Mouse (Mus musculus) embryonic facial prominence, embryonic 13.5 days (tissue): Measurements from ENCODE around the gene Olfr1417. TPM values are rescaled to one million over a fixed set of nuclear protein-coding genes. Genes with fewer than 3 reads are reported as not detected.

Source experiments
- ATAC-seq: fragments of 200-750 bp; cut with Nextera tagmentation; 2 replicates; pipeline ENCODE4 v1.8.0; 2017; ENCODE audit warnings: low read depth; ENCODE audit not compliant: insufficient number of reproducible peaks, insufficient read depth, low FRiP score, low TSS enrichment
- H3K27ac ChIP-seq: fragments of 300-500 bp; sonication (generic); 2 replicates; pipeline ENCODE4 v1.5.1; 2015; ENCODE audit warnings: moderate library complexity, mild to moderate bottlenecking, inconsistent platforms
- H3K27me3 ChIP-seq: fragments of 300-500 bp; sonication (generic); 2 replicates; pipeline ENCODE4 v1.6.1; 2015; ENCODE audit warnings: mild to moderate bottlenecking, inconsistent platforms
- H3K36me3 ChIP-seq: fragments of 300-500 bp; sonication (generic); 2 replicates; pipeline ENCODE4 v1.6.1; 2015; ENCODE audit warnings: mild to moderate bottlenecking, inconsistent platforms
- H3K4me1 ChIP-seq: fragments of 300-500 bp; sonication (generic); 2 replicates; pipeline ENCODE4 v1.6.1; 2015; ENCODE audit warnings: inconsistent platforms
- H3K4me2 ChIP-seq: fragments of 300-500 bp; sonication (generic); 2 replicates; pipeline ENCODE4 v1.6.1; 2015; ENCODE audit warnings: moderate library complexity, mild to moderate bottlenecking, inconsistent platforms
- H3K4me3 ChIP-seq: fragments of 300-500 bp; sonication (generic); 2 replicates; pipeline ENCODE4 v1.5.1; 2015; ENCODE audit warnings: mild to moderate bottlenecking, inconsistent platforms
- H3K9ac ChIP-seq: fragments of 300-500 bp; sonication (generic); 2 replicates; pipeline ENCODE4 v1.6.1; 2015; ENCODE audit warnings: mild to moderate bottlenecking, inconsistent platforms
- H3K9me3 ChIP-seq: fragments of 300-500 bp; sonication (generic); 2 replicates; pipeline ENCODE4 v1.6.1; 2016; ENCODE audit warnings: inconsistent platforms
- WGBS: fragments of 180-500 bp; shearing (Covaris S2); methylation state at CpG from one replicate; pipeline ENCODE4 v1.1.7; 2015; ENCODE audit warnings: mixed read lengths; 5-methylcytosine and 5-hydroxymethylcytosine counted together
- polyA plus RNA-seq: library from polyadenylated mRNA; unstranded; fragments of >200 nt; fragmentation: Nextera tagmentation; extraction: Ambion mirVana; gene quantifications from 2 replicates; pipeline ENCODE4 v1.2.1, GENCODE M21; 2015

Gene Olfr1417
- polyA plus RNA-seq, 1 experiment from 2014 or later = not detected

GRCm38 (mm10) chr19:11785409-11786154, 53.4 kb downstream of the Olfr1417 start:
- no peak overlapping the region for H3K27ac ChIP-seq
- H3K9me3 ChIP-seq = no peaks in the 10 kb centered on the region
- H3K9ac ChIP-seq = no peak overlapping the region
- H3K4me3 ChIP-seq = no peak overlapping the region
- no peak overlapping the region for H3K4me2 ChIP-seq
- 0 out of 2 replicates have a peak, but pooled peaks have one; percentile 52 for ATAC-seq
- WGBS = 88% methylated on average over 14 of the region's 14 CpGs
- H3K4me1 ChIP-seq = no peaks in the 10 kb centered on the region
- no peaks in the 10 kb centered on the region for H3K36me3 ChIP-seq
- no peaks in the 10 kb centered on the region for H3K27me3 ChIP-seq

- Histone ChIP-seq H3K27ac (no peak overlapping the region), H3K27me3 (no peaks in the 10 kb centered on the region), H3K36me3 (peaks cover 32% of the 10 kb centered on the region), H3K4me2 (no peak overlapping the region), H3K9me3 (no peaks in the 10 kb centered on the region), H3K9ac (no peak overlapping the region), H3K4me1 (no peaks in the 10 kb centered on the region), H3K4me3 (no peak overlapping the region)
- no peak for ATAC-seq
- WGBS = 64% methylated on average over 7 of the region's 7 CpGs
These were observed 61.7 kb downstream of the Olfr1417 start for GRCm38 (mm10) chr19:11777191-11777865.

Other genes starting within 250 kb of the Olfr1417 start
- gene Ms4a6d, start 234.4 kb downstream of the Olfr1417 start, polyA plus RNA-seq = 2.8 and 4.0 TPM in 2 replicates
- 0.32 and 0.49 TPM in 2 replicates for gene Ms4a2, start 215.5 kb downstream of the Olfr1417 start, polyA plus RNA-seq
- gene Ms4a3, start 198.4 kb downstream of the Olfr1417 start, polyA plus RNA-seq = 0.28 TPM in 1 of 2 replicates, not detected in the other
- not detected in 2 replicates for gene Oosp2, start 178.7 kb downstream of the Olfr1417 start, polyA plus RNA-seq
- gene Oosp1, start 148.1 kb downstream of the Olfr1417 start, polyA plus RNA-seq = not detected in 2 replicates
- gene Oosp3, start 142.2 kb downstream of the Olfr1417 start, polyA plus RNA-seq = not detected in 2 replicates
- not detected in 2 replicates for gene Gif, start 91.7 kb downstream of the Olfr1417 start, polyA plus RNA-seq
- 45.9 and 49.4 TPM in 2 replicates for gene Mrpl16, start 68.8 kb downstream of the Olfr1417 start, polyA plus RNA-seq
- gene Stx3, start 19.8 kb downstream of the Olfr1417 start, polyA plus RNA-seq = 9.2 and 11.2 TPM in 2 replicates
- gene Olfr1418, start 21.8 kb upstream of the Olfr1417 start, polyA plus RNA-seq = not detected in 2 replicates
- not detected in 2 replicates for gene Olfr1419, start 35.9 kb upstream of the Olfr1417 start, polyA plus RNA-seq
- 0.37 TPM in 1 of 2 replicates, not detected in the other for gene Olfr1420, start 47.3 kb upstream of the Olfr1417 start, polyA plus RNA-seq
- gene Patl1, start 73.2 kb upstream of the Olfr1417 start, polyA plus RNA-seq = 18.9 and 20.5 TPM in 2 replicates
- 5.0 and 7.0 TPM in 2 replicates for gene Osbp, start 126.7 kb upstream of the Olfr1417 start, polyA plus RNA-seq
- not detected in 2 replicates for gene Olfr1423, start 202.1 kb upstream of the Olfr1417 start, polyA plus RNA-seq
- gene Olfr1424, start 223.5 kb upstream of the Olfr1417 start, polyA plus RNA-seq = not detected in 2 replicates
- gene Olfr1425, start 238.5 kb upstream of the Olfr1417 start, polyA plus RNA-seq = not detected in 2 replicates